Mouse (Mus musculus): ENCODE results near the gene D630003M21Rik. TPM values are rescaled to one million over a fixed set of nuclear protein-coding genes. Genes with fewer than 3 reads are reported as not detected.

The D630003M21Rik gene
- polyA plus RNA-seq, 1 experiment from 2014 or later = 0.61 TPM

DNA sequence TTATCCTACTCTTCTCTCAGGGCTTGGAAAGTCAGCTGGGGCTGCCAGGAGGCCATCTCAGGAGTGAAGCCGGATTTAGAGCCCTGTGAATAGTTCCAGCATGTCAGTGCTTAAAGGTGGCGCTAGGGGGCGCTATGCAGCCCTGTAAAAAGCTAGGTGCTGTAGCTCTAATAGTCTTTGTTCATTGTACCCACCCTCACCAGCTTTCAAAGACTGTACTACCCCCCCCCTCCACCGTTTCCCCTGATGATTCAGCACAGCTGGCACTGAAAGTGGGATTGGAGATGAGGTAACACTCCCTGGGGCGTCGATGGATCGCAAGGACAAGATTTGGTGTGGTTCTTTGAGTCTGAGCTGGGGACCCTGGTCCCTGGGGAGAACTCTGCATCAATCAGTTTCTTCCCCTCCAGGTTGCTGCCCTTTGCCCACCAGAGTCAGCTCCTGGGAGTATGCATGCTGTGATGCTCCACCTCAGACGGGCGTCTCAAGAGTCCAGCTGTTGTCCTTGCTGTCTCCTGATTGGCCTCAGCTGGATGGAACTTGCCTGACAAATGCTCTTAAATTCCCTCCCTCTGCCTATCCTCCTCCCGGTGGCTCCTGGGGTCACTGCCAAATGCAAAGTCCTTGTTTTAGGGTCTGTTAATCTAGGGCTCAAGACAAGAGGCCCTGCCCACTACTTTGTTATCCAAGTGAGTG, 33.9 kb downstream of the D630003M21Rik start:
- Histone ChIP-seq H3K27me3 (no peaks in the 10 kb centered on the region), H3K9ac (no peak overlapping the region), H3K4me3 (replicated peaks) (no peak overlapping the region), H3K4me1 (replicated peaks) (peaks cover 10% of the 10 kb centered on the region), H3K4me2 (no peak overlapping the region), H3K9me3 (replicated peaks) (no peaks in the 10 kb centered on the region), H3K27ac (replicated peaks) (no peak overlapping the region), H3K36me3 (replicated peaks) (no peaks in the 10 kb centered on the region)
- ATAC-seq (ENCODE audit: insufficient read depth) = no peak
- 33% methylated on average over 10 of the region's 10 CpGs for WGBS (ENCODE audit: insufficient replicate concordance)

DNA sequence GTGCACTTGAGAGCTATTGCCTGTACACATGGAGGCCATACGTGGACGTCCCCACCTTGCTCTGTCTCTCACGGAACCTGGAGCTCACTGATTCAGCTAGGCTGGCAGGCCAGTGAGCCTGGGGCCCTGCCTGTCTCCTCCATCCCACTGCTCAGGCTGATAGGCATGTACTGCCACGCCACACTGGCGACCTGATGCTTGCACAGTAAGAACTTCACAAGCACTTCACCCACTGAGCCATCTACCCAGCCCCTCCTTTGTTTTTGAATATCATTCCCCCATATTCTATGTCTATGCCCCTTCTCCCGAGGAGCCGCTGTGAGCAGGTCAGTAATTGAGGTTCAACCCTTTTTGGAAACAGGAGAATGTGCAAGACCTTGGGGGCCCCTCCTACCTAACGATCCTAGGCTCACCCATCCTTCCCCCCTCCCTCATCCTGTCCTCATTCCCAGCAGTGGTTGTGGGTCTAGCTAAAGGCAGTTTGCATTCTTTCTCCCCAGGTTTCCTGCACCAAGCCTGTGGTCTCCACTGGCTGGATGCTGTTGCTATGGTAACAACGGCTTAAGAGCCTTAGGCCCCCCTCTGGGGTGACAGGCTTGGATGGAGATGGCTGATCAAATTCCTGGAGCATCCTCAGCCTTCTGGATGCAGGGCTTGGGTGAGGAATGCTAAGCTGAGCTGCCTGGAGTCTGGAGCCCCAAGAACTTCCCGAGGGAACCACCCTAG, 35.2 kb downstream of the D630003M21Rik start:
- H3K36me3 ChIP-seq (replicated peaks) = no peaks in the 10 kb centered on the region
- H3K27me3 ChIP-seq = no peaks in the 10 kb centered on the region
- no peak overlapping the region for H3K4me3 ChIP-seq (replicated peaks)
- peaks cover 10% of the 10 kb centered on the region for H3K4me1 ChIP-seq (replicated peaks)
- no peak overlapping the region for H3K9ac ChIP-seq
- ATAC-seq (ENCODE audit: insufficient read depth) = no peak
- WGBS (ENCODE audit: insufficient replicate concordance) = 49% methylated on average over 10 of the region's 10 CpGs
- no peak overlapping the region for H3K27ac ChIP-seq (replicated peaks)
- H3K4me2 ChIP-seq = no peak overlapping the region
- H3K9me3 ChIP-seq (replicated peaks) = no peaks in the 10 kb centered on the region

DNA sequence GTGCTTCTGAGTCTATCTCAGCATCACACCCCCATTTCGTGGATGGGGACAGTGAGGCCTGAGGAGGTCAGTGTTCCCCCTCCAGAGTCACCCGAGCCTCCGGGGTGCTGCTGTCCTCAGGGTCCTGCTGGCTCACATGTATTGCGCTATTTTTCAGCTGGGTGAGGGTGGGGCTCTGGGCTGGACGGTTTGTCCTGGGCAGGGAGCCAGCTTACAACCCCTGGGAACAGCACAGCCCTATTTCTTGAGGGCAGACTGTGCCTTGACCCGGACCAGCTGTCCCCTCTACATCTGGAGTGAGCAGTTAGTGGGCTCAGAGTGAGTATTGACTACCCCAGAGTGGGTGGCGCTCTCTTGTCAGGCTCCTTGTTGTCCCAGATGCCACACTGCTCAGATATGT, 37.9 kb downstream of the D630003M21Rik start:
- no peak for ATAC-seq (ENCODE audit: insufficient read depth)
- Histone ChIP-seq H3K9ac (no peak overlapping the region), H3K27me3 (no peaks in the 10 kb centered on the region), H3K4me1 (replicated peaks) (peaks cover 10% of the 10 kb centered on the region), H3K4me2 (no peak overlapping the region), H3K27ac (replicated peaks) (no peak overlapping the region), H3K4me3 (replicated peaks) (no peak overlapping the region), H3K9me3 (replicated peaks) (no peaks in the 10 kb centered on the region), H3K36me3 (replicated peaks) (no peaks in the 10 kb centered on the region)
- 58% methylated on average over 7 of the region's 7 CpGs for WGBS (ENCODE audit: insufficient replicate concordance)

DNA sequence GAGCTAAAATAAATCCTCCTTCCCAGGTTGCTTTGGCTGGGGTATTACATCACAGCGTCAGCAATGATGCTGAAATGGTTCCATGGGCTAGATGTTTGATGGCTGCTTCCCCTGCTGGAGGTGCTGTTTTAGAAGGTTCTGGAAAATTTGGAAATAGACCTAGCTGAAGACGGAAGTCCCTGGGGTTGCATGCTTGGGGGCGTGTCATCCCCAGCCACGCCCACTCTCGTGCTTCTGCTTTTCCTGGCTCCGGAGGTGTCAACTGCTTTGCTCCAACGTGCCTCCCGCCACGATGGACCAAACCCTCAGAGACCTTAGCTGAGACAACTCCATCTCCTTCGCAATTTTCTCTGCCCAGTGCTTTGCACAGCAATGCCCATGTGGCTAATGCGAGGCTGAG, 39.6 kb downstream of the D630003M21Rik start:
- Histone ChIP-seq H3K4me1 (replicated peaks) (peaks cover 10% of the 10 kb centered on the region), H3K27me3 (no peaks in the 10 kb centered on the region), H3K4me2 (no peak overlapping the region), H3K27ac (replicated peaks) (no peak overlapping the region), H3K4me3 (replicated peaks) (no peak overlapping the region), H3K9ac (no peak overlapping the region), H3K9me3 (replicated peaks) (no peaks in the 10 kb centered on the region), H3K36me3 (replicated peaks) (no peaks in the 10 kb centered on the region)
- 48% methylated on average over 11 of the region's 11 CpGs for WGBS (ENCODE audit: insufficient replicate concordance)
- ATAC-seq (ENCODE audit: insufficient read depth) = no peak

DNA sequence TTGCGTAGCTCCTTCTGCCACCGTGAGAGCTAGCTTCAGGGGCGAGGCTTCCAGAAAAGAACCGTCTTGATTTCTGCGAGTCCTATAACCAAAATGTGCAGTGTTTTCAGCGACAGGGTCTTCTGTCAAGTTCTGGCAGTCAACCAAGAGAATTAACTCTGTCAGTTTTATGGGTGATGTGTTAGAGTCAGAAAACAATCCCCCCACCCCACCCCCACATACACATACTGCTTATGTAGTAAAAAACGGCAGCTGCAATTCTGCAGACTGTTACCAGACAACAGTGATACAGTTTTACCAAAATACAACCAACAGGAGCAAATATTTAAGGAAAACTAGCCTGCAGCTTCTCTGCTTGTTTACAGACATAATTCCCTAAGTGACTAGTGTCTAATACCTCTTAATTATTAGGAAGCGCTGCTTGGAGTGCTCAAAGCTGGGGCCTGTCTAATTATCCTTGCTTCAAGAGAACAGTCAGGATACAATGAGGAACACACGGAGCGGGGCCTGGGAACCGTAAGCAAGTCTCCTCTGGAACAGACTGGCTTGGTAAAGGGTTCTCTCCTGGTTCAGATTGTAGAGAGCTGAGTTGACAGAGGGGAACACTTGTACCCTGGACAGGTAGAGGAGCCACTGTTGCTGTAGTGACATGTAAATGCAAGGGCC, 42.7 kb downstream of the D630003M21Rik start:
- WGBS (ENCODE audit: insufficient replicate concordance) = 58% methylated on average over 11 of the region's 11 CpGs
- Histone ChIP-seq H3K9ac (no peak overlapping the region), H3K27me3 (no peaks in the 10 kb centered on the region), H3K9me3 (replicated peaks) (no peaks in the 10 kb centered on the region), H3K4me1 (replicated peaks) (no peaks in the 10 kb centered on the region), H3K4me3 (replicated peaks) (no peak overlapping the region), H3K4me2 (no peak overlapping the region), H3K27ac (replicated peaks) (no peak overlapping the region), H3K36me3 (replicated peaks) (no peaks in the 10 kb centered on the region)
- ATAC-seq (ENCODE audit: insufficient read depth) = no peak

DNA sequence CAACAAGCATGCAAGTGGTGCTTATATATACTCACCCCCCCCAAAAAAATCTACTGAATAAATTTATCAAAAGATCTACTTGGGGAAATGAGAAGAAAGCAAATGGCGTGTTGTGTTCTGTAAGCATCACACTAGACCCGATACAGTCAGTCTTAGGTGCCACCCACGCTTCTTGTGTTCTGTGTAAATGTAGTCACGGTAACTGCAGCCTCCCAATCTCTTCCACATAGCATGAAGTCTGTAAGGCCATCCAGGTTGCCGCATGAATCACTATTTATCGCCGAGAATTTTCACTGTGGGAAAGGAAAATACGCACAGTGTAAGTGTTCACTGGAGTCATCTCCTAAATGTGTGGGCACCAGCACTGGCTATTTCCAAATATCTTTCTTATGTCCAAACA, 45.8 kb downstream of the D630003M21Rik start:
- WGBS (ENCODE audit: insufficient replicate concordance) = 71% methylated on average over 8 of the region's 8 CpGs
- Histone ChIP-seq H3K36me3 (replicated peaks) (no peaks in the 10 kb centered on the region), H3K4me3 (replicated peaks) (no peak overlapping the region), H3K9me3 (replicated peaks) (no peaks in the 10 kb centered on the region), H3K27me3 (0 out of 2 replicates have a peak, but pooled peaks cover 12% of the 10 kb centered on the region), H3K27ac (replicated peaks) (no peak overlapping the region), H3K4me2 (no peak overlapping the region), H3K9ac (no peak overlapping the region), H3K4me1 (replicated peaks) (peaks cover 16% of the 10 kb centered on the region)
- no peak for ATAC-seq (ENCODE audit: insufficient read depth)

DNA sequence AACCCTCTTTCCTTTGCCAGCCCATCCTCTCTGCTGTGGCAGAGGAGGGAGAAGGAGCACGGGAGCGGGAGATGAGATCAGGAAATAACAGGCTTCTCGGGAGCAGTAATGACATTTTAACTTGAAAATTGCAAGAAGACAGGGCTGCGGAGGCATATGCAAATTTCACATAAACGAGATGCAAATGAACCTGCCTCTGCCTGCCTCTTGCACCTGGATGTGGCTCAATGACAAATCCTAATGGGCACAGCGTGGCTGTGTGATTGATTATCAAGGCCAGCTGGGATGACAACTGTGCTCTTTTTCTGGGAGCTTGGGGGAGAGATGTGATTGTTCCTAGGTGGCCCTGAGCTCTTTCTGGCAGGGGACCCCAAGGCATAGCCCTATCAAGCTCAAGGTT, 47.1 kb downstream of the D630003M21Rik start:
- Histone ChIP-seq H3K9ac (no peak overlapping the region), H3K27ac (replicated peaks) (no peak overlapping the region), H3K4me2 (no peak overlapping the region), H3K9me3 (replicated peaks) (no peaks in the 10 kb centered on the region), H3K4me3 (replicated peaks) (no peak overlapping the region), H3K36me3 (replicated peaks) (no peaks in the 10 kb centered on the region), H3K27me3 (peaks cover 13% of the 10 kb centered on the region; the same call in 1 of the 2 replicates), H3K4me1 (replicated peaks) (peaks cover 17% of the 10 kb centered on the region)
- no peak for ATAC-seq (ENCODE audit: insufficient read depth)
- WGBS (ENCODE audit: insufficient replicate concordance) = 56% methylated on average over 6 of the region's 6 CpGs

DNA sequence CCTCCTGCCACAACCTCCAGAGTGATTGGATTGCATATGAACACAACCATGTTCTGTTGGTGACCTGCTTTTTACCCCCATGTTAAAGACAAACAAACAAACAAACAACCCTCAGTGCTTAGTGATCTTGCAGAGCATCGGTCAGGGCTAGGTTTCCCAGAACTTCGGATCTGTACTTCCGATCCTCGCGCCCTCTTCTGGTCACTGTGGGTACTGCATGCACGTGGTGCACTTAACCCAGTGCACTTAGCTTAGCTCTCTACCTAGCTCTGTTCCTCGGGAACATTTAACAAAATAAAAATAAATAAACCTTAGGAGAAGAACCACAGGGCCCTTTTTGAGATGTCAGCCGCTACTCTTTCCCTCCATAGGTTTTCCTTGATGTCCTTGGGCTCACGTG, 48.2 kb downstream of the D630003M21Rik start:
- peaks cover 28% of the 10 kb centered on the region for H3K4me1 ChIP-seq (replicated peaks)
- no peak overlapping the region for H3K9ac ChIP-seq
- WGBS (ENCODE audit: insufficient replicate concordance) = 32% methylated on average over 9 of the region's 9 CpGs
- no peak for ATAC-seq (ENCODE audit: insufficient read depth)
- peaks cover 25% of the 10 kb centered on the region; the same call in 1 of the 2 replicates for H3K27me3 ChIP-seq
- H3K4me2 ChIP-seq = no peak overlapping the region
- no peaks in the 10 kb centered on the region for H3K36me3 ChIP-seq (replicated peaks)
- H3K4me3 ChIP-seq (replicated peaks) = no peak overlapping the region
- no peak overlapping the region for H3K27ac ChIP-seq (replicated peaks)
- no peaks in the 10 kb centered on the region for H3K9me3 ChIP-seq (replicated peaks)

DNA sequence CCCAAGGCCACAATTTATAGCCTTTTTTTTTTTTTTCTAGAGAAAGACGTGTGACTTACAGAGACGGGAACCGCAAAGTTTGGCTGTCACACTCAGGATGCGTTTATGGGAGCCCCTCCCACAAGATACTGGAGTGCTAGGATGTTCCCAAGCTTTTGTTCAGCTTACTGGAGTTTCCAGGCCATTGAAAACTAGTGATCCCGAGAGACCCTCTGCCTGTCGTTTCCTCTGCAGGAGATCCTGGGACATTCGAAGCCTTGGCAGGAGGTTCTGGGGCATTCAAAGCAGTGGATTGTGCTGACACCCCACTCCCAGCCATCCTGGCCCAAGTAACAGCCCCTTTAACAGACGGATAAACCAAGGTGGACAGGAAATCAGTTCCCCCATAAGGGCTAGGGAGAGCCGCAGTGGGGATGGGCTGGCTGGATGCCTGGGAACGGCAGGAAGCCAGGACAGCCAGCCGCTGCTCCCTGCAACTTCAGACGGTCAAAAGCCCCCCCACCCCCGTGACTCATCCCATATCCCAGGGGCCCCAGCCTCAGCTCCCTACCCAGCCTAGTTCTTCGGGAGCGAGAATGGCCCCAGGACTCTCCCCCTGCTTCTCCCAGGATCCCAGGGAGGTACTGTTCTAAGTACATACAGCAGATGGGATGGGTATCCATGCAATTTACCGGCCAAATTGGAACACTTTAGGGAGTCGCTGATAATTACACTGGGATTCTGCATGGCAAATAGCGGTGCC, 49.5 kb downstream of the D630003M21Rik start:
- peak overlapping the region; percentile 32; the same call in 1 of the 2 replicates for H3K4me3 ChIP-seq (replicated peaks)
- no peaks in the 10 kb centered on the region for H3K36me3 ChIP-seq (replicated peaks)
- H3K27ac ChIP-seq (replicated peaks) = no peak overlapping the region
- H3K4me1 ChIP-seq (replicated peaks) = peaks cover 40% of the 10 kb centered on the region
- H3K9me3 ChIP-seq (replicated peaks) = no peaks in the 10 kb centered on the region
- peak overlapping the region; percentile 64 for H3K4me2 ChIP-seq
- WGBS (ENCODE audit: insufficient replicate concordance) = 28% methylated on average over 18 of the region's 18 CpGs
- H3K27me3 ChIP-seq = peaks cover 35% of the 10 kb centered on the region
- no peak for ATAC-seq (ENCODE audit: insufficient read depth)
- no peak overlapping the region for H3K9ac ChIP-seq

DNA sequence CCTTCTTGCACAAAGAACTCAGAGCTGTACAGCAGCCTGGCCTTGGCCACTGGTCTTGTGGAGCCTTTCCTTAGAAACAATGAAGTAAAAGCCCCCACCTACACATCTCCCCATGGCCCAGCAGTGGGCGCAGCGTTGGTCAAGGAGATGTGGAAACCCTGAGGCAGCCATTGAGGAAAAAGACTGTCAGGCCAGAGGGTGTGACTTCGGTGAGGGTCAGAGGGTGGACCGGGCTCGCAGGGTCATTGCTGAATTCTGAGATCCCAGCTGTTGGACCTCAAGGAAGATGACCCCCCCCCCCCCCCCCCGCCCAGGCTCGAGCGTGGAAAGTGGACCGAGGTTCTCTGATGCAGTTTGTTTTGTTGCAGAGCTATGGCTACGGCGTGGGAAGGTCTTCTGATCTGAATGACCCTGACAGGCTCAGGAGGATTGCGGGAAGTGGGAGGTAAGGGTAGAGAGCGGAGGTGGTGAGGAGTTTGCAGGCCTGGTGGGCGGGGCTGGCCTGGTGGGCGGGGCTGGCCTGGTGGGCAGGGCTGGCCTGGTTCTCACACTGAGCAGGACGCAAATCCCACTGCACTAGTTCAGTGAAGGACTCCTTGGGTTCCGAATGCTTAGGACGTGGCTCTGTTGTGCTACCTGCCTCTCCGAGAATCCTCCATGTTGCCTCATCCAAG, 50.2 kb downstream of the D630003M21Rik start:
- Histone ChIP-seq H3K9me3 (replicated peaks) (no peaks in the 10 kb centered on the region), H3K4me1 (replicated peaks) (peaks cover 47% of the 10 kb centered on the region), H3K9ac (no peak overlapping the region), H3K4me2 (peak overlapping the region; percentile 64), H3K27ac (replicated peaks) (no peak overlapping the region), H3K36me3 (replicated peaks) (no peaks in the 10 kb centered on the region), H3K27me3 (peaks cover 41% of the 10 kb centered on the region), H3K4me3 (replicated peaks) (peak overlapping the region; percentile 32)
- 7% methylated on average over 19 of the region's 19 CpGs for WGBS (ENCODE audit: insufficient replicate concordance)
- ATAC-seq (ENCODE audit: insufficient read depth) = peak; percentile 35
